Mouse (Mus musculus) liver, adult 2 months (tissue): ENCODE data around the gene Ccnd2. TPM values are rescaled to one million over a fixed set of nuclear protein-coding genes. Genes with fewer than 3 reads are reported as not detected.
A peak's percentile ranks its signal among the peaks of the same experiment; 100 is the strongest.

Experiments
- DNase-seq: peaks from one replicate; pipeline ENCODE4 v3.0.0-alpha.2; 2011; ENCODE audit warnings: low read depth, low spot score; ENCODE audit errors: extremely low read depth
- H3K27ac ChIP-seq: fragments of 200-500 bp; replicated peaks from 2 replicates; pipeline ENCODE4 v1.5.1; 2012; ENCODE audit warnings: low read depth, mild to moderate bottlenecking, control low read depth, inconsistent platforms, low read length; ENCODE audit not compliant: insufficient read depth
- H3K27me3 ChIP-seq: fragments of 200-500 bp; 2 replicates; pipeline ENCODE4 v1.6.1; 2012; ENCODE audit warnings: mild to moderate bottlenecking, moderate library complexity, low read length, inconsistent platforms; ENCODE audit not compliant: control insufficient read depth, insufficient read depth
- H3K36me3 ChIP-seq: fragments of 200-500 bp; 2 replicates; pipeline ENCODE4 v1.6.1; 2012; ENCODE audit warnings: low read length, inconsistent platforms; ENCODE audit not compliant: control insufficient read depth, insufficient read depth
- H3K4me1 ChIP-seq: fragments of 200-500 bp; 2 replicates; pipeline ENCODE4 v1.6.1; 2011; ENCODE audit warnings: low read length; ENCODE audit not compliant: control insufficient read depth, insufficient read depth
- H3K4me3 ChIP-seq: fragments of 200-500 bp; 2 replicates; pipeline ENCODE4 v1.5.1; 2011; ENCODE audit warnings: low read depth, mild to moderate bottlenecking, control low read depth, low read length, moderate library complexity; ENCODE audit not compliant: insufficient read depth
- H3K79me2 ChIP-seq: fragments of 200-500 bp; 2 replicates; pipeline ENCODE4 v1.6.1; 2012; ENCODE audit warnings: inconsistent platforms, mild to moderate bottlenecking, low read length, moderate library complexity; ENCODE audit not compliant: control insufficient read depth, insufficient read depth
- H3K9ac ChIP-seq: fragments of 200-500 bp; 2 replicates; pipeline ENCODE4 v1.6.1; 2012; ENCODE audit warnings: low read depth, mild to moderate bottlenecking, control low read depth, inconsistent platforms, low read length
- CTCF ChIP-seq: fragments of 200-500 bp; IDR thresholded peaks from 2 replicates; pipeline ENCODE4 v1.5.1; 2011; ENCODE audit warnings: low read depth, low read length, control low read depth
- POLR2A ChIP-seq: fragments of 200-500 bp; IDR thresholded peaks from 2 replicates; pipeline ENCODE4 v1.6.1; 2011; ENCODE audit warnings: low read length, control low read depth; ENCODE audit not compliant: insufficient read depth; ENCODE audit errors: extremely low read depth
- WGBS: fragments of 180-500 bp; shearing (Covaris S2); methylation state at CpG from one replicate; pipeline ENCODE4 v1.1.7; 2018; 5-methylcytosine and 5-hydroxymethylcytosine counted together
- polyA plus RNA-seq: library from polyadenylated mRNA; depleted of rRNA; stranded (reverse); fragments of >200 nt; gene quantifications from 2 replicates; pipeline ENCODE4 v1.2.3, GENCODE M21; 2012
- total RNA-seq: library from RNA; depleted of rRNA; stranded (reverse); fragments of >200 nt; gene quantifications from 2 replicates; pipeline ENCODE4 v1.2.3, GENCODE M21; 2014

Gene Ccnd2
- total and polyA plus RNA-seq, 2 experiments, result 5.0 to 5.3 TPM

- Histone ChIP-seq H3K27ac (0 out of 2 replicates have a peak overlapping the region, but pooled peaks have one; percentile 10), H3K36me3 (no peaks in the 10 kb centered on the region), H3K79me2 (no peaks in the 10 kb centered on the region), H3K4me1 (no peaks in the 10 kb centered on the region), H3K4me3 (peak overlapping the region; percentile 67), H3K27me3 (peaks cover 5% of the 10 kb centered on the region), H3K9ac (peak overlapping the region; percentile 66)
- peak; percentile 30 for DNase-seq
- TF ChIP-seq CTCF (no peak), POLR2A (peak; percentile 83)
- 2% methylated on average over 32 of the region's 34 CpGs for WGBS
Measured at GRCm38 (mm10) chr6:127150663-127151564, 1.1 kb downstream of the Ccnd2 start.

GRCm38 (mm10) chr6:127149944-127150662 lies 1.9 kb downstream of the Ccnd2 start:
- 2% methylated on average over 38 of the region's 38 CpGs for WGBS
- Histone ChIP-seq H3K36me3 (no peaks in the 10 kb centered on the region), H3K4me1 (no peaks in the 10 kb centered on the region), H3K27ac (peak overlapping the region; percentile 23), H3K9ac (peak overlapping the region; percentile 66), H3K79me2 (no peaks in the 10 kb centered on the region), H3K4me3 (peak overlapping the region; percentile 67), H3K27me3 (peaks cover 5% of the 10 kb centered on the region; the same call in 1 of the 2 replicates)
- DNase-seq, result no peak
- TF ChIP-seq POLR2A (no peak), CTCF (no peak)

DNA sequence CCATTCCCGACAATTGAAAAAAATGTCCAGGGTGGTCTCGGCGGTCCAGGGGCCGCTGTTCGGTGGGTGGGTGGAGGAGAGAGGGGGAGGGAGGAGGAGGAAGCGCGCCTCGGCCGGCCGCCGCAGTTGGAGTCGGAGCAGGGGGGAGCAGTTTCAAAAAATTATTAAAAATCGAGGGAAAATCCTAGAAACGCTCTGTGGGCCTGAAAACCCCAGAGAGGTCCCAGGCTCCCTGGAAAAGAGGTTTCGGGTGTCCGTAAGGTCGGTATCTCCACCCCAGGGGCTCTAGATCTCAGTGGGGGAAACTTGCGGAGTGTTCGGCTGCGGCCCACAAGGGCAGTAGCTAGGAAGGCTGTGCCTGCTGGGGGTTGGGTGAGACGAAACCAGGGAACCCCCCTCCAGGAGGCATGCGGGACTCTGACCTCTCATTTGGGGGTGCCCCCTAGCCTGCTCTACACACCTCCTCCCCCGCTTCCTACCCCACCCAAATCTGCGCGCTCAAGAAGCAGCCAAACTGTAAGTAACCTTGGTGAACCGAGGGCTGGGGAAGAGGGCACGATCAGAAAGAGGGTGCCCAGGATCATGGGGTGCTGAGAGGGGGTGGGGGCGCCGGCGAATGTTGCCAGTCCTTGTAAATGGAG lies 2.6 kb downstream of the Ccnd2 start:
- no peak for DNase-seq
- Histone ChIP-seq H3K4me1 (no peaks in the 10 kb centered on the region), H3K27ac (peak overlapping the region; percentile 23), H3K4me3 (peak overlapping the region; percentile 67), H3K9ac (peak overlapping the region; percentile 66), H3K27me3 (peaks cover 5% of the 10 kb centered on the region; the same call in 1 of the 2 replicates), H3K36me3 (no peaks in the 10 kb centered on the region), H3K79me2 (no peaks in the 10 kb centered on the region)
- 2% methylated on average over 30 of the region's 30 CpGs for WGBS
- no peak for TF ChIP-seq CTCF
- TF ChIP-seq POLR2A, result no peak

DNA sequence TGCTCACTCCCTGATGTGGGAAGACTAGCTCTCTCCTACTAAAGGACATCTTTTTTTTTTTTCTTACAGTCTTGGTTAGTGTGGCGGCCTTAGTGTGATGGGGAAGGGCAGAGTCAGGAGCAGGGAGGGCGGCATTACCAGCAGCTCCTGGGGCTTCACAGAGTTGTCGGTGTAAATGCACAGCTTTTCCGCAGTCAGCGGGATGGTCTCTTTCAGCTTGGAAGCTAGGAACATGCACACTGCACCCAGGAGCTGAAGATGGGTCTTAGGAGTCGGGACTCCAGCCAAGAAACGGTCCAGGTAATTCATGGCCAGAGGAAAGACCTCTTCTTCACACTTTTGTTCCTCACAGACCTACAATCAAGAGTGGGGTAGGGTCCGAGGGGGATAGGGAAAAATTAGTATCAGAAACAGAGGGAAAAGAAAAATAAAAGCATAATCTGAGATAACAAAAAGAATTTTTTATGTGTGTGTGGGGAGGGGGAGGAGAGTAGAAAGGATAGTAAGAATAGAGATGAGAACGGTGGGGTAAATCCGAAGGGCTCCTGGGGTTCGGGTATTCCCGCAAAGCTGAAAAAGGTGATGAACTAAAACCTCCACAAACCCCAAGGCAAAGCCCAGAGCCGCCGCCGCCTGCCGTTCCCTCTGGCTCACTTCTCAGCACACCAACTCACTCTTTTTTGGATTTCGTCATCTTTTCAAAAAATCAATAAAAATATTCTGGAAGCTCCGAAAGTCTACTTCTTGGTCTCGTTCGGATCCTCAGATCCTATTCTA lies 3.3 kb downstream of the Ccnd2 start:
- peaks cover 5% of the 10 kb centered on the region; the same call in 1 of the 2 replicates for H3K27me3 ChIP-seq
- WGBS, result 16% methylated on average over 20 of the region's 20 CpGs
- peak; percentile 20 for DNase-seq
- H3K9ac ChIP-seq, result peak overlapping the region; percentile 66; the same call in 1 of the 2 replicates
- H3K4me1 ChIP-seq, result no peaks in the 10 kb centered on the region
- H3K36me3 ChIP-seq, result no peaks in the 10 kb centered on the region
- no peaks in the 10 kb centered on the region for H3K79me2 ChIP-seq
- TF ChIP-seq CTCF (no peak), POLR2A (no peak)
- no peak overlapping the region for H3K27ac ChIP-seq
- peak overlapping the region; percentile 67 for H3K4me3 ChIP-seq

DNA sequence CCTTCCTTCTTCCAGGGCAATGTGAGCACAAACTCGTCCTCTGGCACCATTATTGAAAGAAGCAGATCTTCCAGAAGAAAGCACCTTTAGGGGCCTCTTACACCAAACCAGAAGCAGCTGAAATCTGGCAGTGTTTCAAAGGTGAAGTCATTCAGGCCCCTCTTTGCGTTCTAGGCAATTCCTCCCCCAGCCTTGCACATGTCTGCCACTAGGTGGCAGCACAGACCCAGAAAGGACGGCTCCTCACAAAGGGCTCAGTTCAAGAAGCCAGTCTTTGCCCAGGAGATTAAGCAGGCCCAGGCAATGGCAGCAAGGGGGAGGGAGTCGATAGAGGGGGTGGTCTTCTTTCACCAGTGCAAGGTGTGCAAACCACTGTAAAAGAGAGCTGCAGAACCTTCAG lies 4.3 kb downstream of the Ccnd2 start:
- H3K9ac ChIP-seq, result no peak overlapping the region
- no peak overlapping the region for H3K4me3 ChIP-seq
- H3K27ac ChIP-seq, result no peak overlapping the region
- peaks cover 5% of the 10 kb centered on the region; the same call in 1 of the 2 replicates for H3K27me3 ChIP-seq
- H3K4me1 ChIP-seq, result no peaks in the 10 kb centered on the region
- peak; percentile 36 for DNase-seq
- under 1% methylated on average over 4 of the region's 4 CpGs for WGBS
- TF ChIP-seq CTCF (peak; percentile 98), POLR2A (no peak)
- H3K36me3 ChIP-seq, result no peaks in the 10 kb centered on the region
- H3K79me2 ChIP-seq, result no peaks in the 10 kb centered on the region
